Mouse (Mus musculus): ENCODE data around the gene Foxp1.

GRCm38 (mm10) chr6:99011895-99012584, 510.5 kb downstream of the Foxp1 start:
- no peak for TF ChIP-seq CTCF (IDR thresholded peaks at IDR 0.05)
- peak; percentile 73 for TF ChIP-seq EP300 (IDR thresholded peaks at IDR 0.05)
